Mouse (Mus musculus): ENCODE results near the gene Fam171a1. TPM values are rescaled to one million over a fixed set of nuclear protein-coding genes. Genes with fewer than 3 reads are reported as not detected.

The Fam171a1 gene
- polyA plus RNA-seq, 1 experiment, result 2.7 TPM

DNA sequence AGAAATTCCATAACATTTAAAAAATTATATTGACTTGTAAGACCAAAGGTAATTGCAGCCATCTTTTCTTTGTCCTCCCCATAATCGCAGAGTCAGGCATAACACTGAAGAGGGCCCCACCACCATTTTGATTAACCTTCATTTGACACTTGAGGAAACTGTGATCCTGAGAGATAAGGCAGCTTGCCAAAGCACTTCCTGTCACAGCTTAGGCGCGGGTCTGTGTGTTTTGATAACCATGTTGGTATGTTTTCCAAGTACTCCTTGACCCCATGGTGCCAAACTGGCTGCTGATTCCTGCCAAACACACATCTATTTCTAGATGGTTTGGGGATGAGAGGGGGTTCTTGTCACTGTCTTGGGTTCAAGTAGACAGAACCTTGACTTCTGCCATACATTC lies 11.7 kb upstream of the Fam171a1 start:
- no peaks in the 10 kb centered on the region; the same call in 1 of the 2 replicates for H3K4me1 ChIP-seq (replicated peaks; ENCODE audit: control insufficient read depth, insufficient read depth, low read length)
- WGBS, result 14% methylated on average over 3 of the region's 3 CpGs
- DNase-seq, result no peak
- H3K4me3 ChIP-seq (ENCODE audit: control insufficient read depth, insufficient read depth, low read length), result no peak overlapping the region
- H3K36me3 ChIP-seq (ENCODE audit: control insufficient read depth, insufficient read depth, low read length), result no peaks in the 10 kb centered on the region
- no peak for TF ChIP-seq CTCF (IDR thresholded peaks at IDR 0.05; ENCODE audit: borderline replicate concordance, control insufficient read depth, extremely low read depth, insufficient read depth, low read length, poor library complexity)
- no peak for TF ChIP-seq POLR2A (IDR thresholded peaks at IDR 0.05; ENCODE audit: control insufficient read depth, extremely low read depth, insufficient read depth, low read length, poor library complexity)
- H3K27me3 ChIP-seq (ENCODE audit: control insufficient read depth, insufficient read depth, low read length), result no peaks in the 10 kb centered on the region
- H3K27ac ChIP-seq (ENCODE audit: control insufficient read depth, insufficient read depth, low read length), result no peak overlapping the region

GRCm38 (mm10) chr2:3107471-3107870 lies 6.6 kb upstream of the Fam171a1 start:
- WGBS, result 99% methylated on average over 4 of the region's 4 CpGs
- no peaks in the 10 kb centered on the region; the same call in 1 of the 2 replicates for H3K4me1 ChIP-seq (replicated peaks; ENCODE audit: control insufficient read depth, insufficient read depth, low read length)
- H3K4me3 ChIP-seq (ENCODE audit: control insufficient read depth, insufficient read depth, low read length), result no peak overlapping the region
- TF ChIP-seq CTCF (IDR thresholded peaks at IDR 0.05; ENCODE audit: borderline replicate concordance, control insufficient read depth, extremely low read depth, insufficient read depth, low read length, poor library complexity) (no peak), POLR2A (IDR thresholded peaks at IDR 0.05; ENCODE audit: control insufficient read depth, extremely low read depth, insufficient read depth, low read length, poor library complexity) (no peak)
- DNase-seq, result no peak
- H3K27ac ChIP-seq (ENCODE audit: control insufficient read depth, insufficient read depth, low read length), result no peak overlapping the region
- no peaks in the 10 kb centered on the region for H3K27me3 ChIP-seq (ENCODE audit: control insufficient read depth, insufficient read depth, low read length)
- no peaks in the 10 kb centered on the region for H3K36me3 ChIP-seq (ENCODE audit: control insufficient read depth, insufficient read depth, low read length)

GRCm38 (mm10) chr2:3108431-3108830 lies 5.6 kb upstream of the Fam171a1 start:
- 91% methylated on average over 3 of the region's 3 CpGs for WGBS
- DNase-seq, result no peak
- H3K27ac ChIP-seq (ENCODE audit: control insufficient read depth, insufficient read depth, low read length), result no peak overlapping the region
- H3K36me3 ChIP-seq (ENCODE audit: control insufficient read depth, insufficient read depth, low read length), result no peaks in the 10 kb centered on the region
- TF ChIP-seq POLR2A (IDR thresholded peaks at IDR 0.05; ENCODE audit: control insufficient read depth, extremely low read depth, insufficient read depth, low read length, poor library complexity) (no peak), CTCF (IDR thresholded peaks at IDR 0.05; ENCODE audit: borderline replicate concordance, control insufficient read depth, extremely low read depth, insufficient read depth, low read length, poor library complexity) (no peak)
- H3K27me3 ChIP-seq (ENCODE audit: control insufficient read depth, insufficient read depth, low read length), result no peaks in the 10 kb centered on the region
- H3K4me3 ChIP-seq (ENCODE audit: control insufficient read depth, insufficient read depth, low read length), result no peak overlapping the region
- no peaks in the 10 kb centered on the region for H3K4me1 ChIP-seq (replicated peaks; ENCODE audit: control insufficient read depth, insufficient read depth, low read length)

DNA sequence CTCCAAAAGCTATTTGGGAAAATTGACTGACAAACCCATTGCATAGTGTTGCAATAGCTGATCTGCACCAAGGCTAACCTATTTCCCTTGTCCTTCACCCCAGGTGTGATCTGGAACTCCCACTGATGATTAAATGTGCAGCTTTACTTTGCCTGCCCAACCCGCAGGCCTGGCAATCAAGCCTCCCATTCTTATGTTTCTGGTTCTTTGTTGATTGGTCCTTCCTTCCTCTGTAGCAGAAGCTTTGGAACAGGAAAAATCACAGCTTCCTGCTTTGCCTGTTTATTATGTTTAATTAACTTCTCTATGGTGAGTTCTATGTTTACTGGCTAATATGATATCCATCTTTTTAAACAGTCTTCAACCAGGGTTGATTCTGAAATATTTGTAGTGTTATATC lies 5.2 kb upstream of the Fam171a1 start:
- H3K4me1 ChIP-seq (replicated peaks; ENCODE audit: control insufficient read depth, insufficient read depth, low read length), result no peaks in the 10 kb centered on the region

DNA sequence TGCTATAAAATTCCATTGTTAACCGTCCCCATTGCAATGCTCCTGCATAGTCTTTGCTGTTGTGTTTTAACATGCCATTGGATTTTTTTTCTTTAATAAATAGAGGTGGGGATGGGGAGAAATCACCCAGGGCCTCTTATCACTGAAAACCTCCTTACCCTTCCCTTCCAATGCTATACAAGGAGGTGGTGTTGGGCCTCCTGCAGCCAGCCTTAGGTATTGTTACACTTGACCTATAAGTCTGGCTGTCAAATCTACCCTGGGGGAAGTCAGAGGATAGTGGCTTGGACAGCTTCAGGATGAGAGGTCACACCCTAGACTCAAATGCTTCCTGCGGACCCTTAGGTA lies 3.8 kb downstream of the Fam171a1 start:
- H3K27ac ChIP-seq (ENCODE audit: control insufficient read depth, insufficient read depth, low read length), result no peak overlapping the region
- no peaks in the 10 kb centered on the region for H3K36me3 ChIP-seq (ENCODE audit: control insufficient read depth, insufficient read depth, low read length)
- H3K27me3 ChIP-seq (ENCODE audit: control insufficient read depth, insufficient read depth, low read length), result peaks cover 9% of the 10 kb centered on the region
- 51% methylated on average over 2 of the region's 2 CpGs for WGBS
- H3K4me1 ChIP-seq (replicated peaks; ENCODE audit: control insufficient read depth, insufficient read depth, low read length), result no peaks in the 10 kb centered on the region; the same call in 1 of the 2 replicates
- no peak overlapping the region for H3K4me3 ChIP-seq (ENCODE audit: control insufficient read depth, insufficient read depth, low read length)
- TF ChIP-seq CTCF (IDR thresholded peaks at IDR 0.05; ENCODE audit: borderline replicate concordance, control insufficient read depth, extremely low read depth, insufficient read depth, low read length, poor library complexity), result no peak
- no peak for TF ChIP-seq POLR2A (IDR thresholded peaks at IDR 0.05; ENCODE audit: control insufficient read depth, extremely low read depth, insufficient read depth, low read length, poor library complexity)
- DNase-seq, result no peak

More for the DNA sequence above, 5.2 kb upstream of the Fam171a1 start:
- no peak overlapping the region for H3K4me3 ChIP-seq (ENCODE audit: control insufficient read depth, insufficient read depth, low read length)
- no peak overlapping the region for H3K27ac ChIP-seq (ENCODE audit: control insufficient read depth, insufficient read depth, low read length)
- H3K27me3 ChIP-seq (ENCODE audit: control insufficient read depth, insufficient read depth, low read length), result no peaks in the 10 kb centered on the region
- no peaks in the 10 kb centered on the region for H3K36me3 ChIP-seq (ENCODE audit: control insufficient read depth, insufficient read depth, low read length)
- DNase-seq, result no peak
- WGBS, result 84% methylated on average over 1 of the region's 1 CpGs
- TF ChIP-seq CTCF (IDR thresholded peaks at IDR 0.05; ENCODE audit: borderline replicate concordance, control insufficient read depth, extremely low read depth, insufficient read depth, low read length, poor library complexity), result no peak
- TF ChIP-seq POLR2A (IDR thresholded peaks at IDR 0.05; ENCODE audit: control insufficient read depth, extremely low read depth, insufficient read depth, low read length, poor library complexity), result no peak

DNA sequence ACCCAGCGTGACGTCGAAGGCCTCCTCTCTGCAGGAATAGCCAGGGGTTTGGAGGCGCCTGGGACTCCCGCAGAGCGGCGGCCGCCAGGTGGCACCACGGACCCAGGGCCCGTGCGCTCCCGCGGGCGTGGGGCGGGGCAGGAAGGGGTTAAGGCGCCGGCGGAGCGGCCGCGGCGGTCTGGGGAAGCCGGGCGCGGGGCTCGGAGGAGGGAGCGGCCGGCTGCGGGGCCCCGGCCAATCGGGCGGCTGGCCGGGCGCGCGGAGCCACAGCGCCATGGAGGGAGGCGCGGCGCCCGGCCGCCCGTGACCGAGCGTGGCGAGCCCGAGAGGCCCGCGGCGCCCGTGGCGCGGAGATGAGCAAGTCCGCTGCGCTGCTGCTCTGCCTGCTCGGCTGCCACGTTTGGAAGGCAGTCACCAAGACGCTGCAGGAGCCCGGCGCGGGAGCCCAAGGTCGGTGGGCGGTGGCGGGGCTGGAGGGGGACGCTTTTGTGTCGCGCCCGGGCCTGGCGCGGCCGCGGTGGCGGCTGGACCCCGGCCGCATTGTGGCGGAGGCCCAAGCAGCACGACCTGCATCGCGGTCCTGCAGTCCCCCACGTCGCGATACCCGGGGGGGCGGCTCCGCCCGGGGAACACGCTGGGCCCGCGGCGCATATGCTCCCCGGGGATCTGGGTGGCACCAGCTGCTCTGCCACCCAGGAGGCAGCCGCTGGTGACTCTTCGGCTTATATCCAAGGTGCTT lies 4.3 kb downstream of the Fam171a1 start:
- Histone ChIP-seq H3K27ac (ENCODE audit: control insufficient read depth, insufficient read depth, low read length) (no peak overlapping the region), H3K27me3 (ENCODE audit: control insufficient read depth, insufficient read depth, low read length) (peaks cover 9% of the 10 kb centered on the region), H3K4me3 (ENCODE audit: control insufficient read depth, insufficient read depth, low read length) (peak overlapping the region; percentile 51), H3K36me3 (ENCODE audit: control insufficient read depth, insufficient read depth, low read length) (no peaks in the 10 kb centered on the region), H3K4me1 (replicated peaks; ENCODE audit: control insufficient read depth, insufficient read depth, low read length) (no peaks in the 10 kb centered on the region; the same call in 1 of the 2 replicates)
- under 1% methylated on average over 90 of the region's 93 CpGs for WGBS
- TF ChIP-seq CTCF (IDR thresholded peaks at IDR 0.05; ENCODE audit: borderline replicate concordance, control insufficient read depth, extremely low read depth, insufficient read depth, low read length, poor library complexity), result peak; percentile 88
- no peak for TF ChIP-seq POLR2A (IDR thresholded peaks at IDR 0.05; ENCODE audit: control insufficient read depth, extremely low read depth, insufficient read depth, low read length, poor library complexity)
- peak; percentile 76 for DNase-seq
